Mouse (Mus musculus): ENCODE results near the gene Usp21. TPM values are rescaled to one million over a fixed set of nuclear protein-coding genes. Genes with fewer than 3 reads are reported as not detected.

Gene Usp21
- polyA plus RNA-seq, 1 experiment from 2014 or later = 74.8 TPM

Other genes starting within 250 kb of the Usp21 start
- gene Fcgr3, start 223.1 kb downstream of the Usp21 start, polyA plus RNA-seq (2016; fragmentation: Nextera tagmentation; extraction: Ambion mirVana) = 1.3 and 4.1 TPM in 2 replicates
- 1.6 and 3.7 TPM in 2 replicates for gene Cfap126, start 174.1 kb downstream of the Usp21 start, polyA plus RNA-seq (2016; fragmentation: Nextera tagmentation; extraction: Ambion mirVana)
- 361 and 463 TPM in 2 replicates for gene Sdhc, start 137.4 kb downstream of the Usp21 start, polyA plus RNA-seq (2016; fragmentation: Nextera tagmentation; extraction: Ambion mirVana)
- 0.06 and 0.14 TPM in 2 replicates for gene Mpz, start 137.3 kb downstream of the Usp21 start, polyA plus RNA-seq (2016; fragmentation: Nextera tagmentation; extraction: Ambion mirVana)
- gene Pcp4l1, start 91.7 kb downstream of the Usp21 start, polyA plus RNA-seq (2016; fragmentation: Nextera tagmentation; extraction: Ambion mirVana) = 18.0 and 24.4 TPM in 2 replicates
- gene Nr1i3, start 74.0 kb downstream of the Usp21 start, polyA plus RNA-seq (2016; fragmentation: Nextera tagmentation; extraction: Ambion mirVana) = 0.14 and 0.28 TPM in 2 replicates
- 41.8 and 53.7 TPM in 2 replicates for gene Tomm40l, start 65.5 kb downstream of the Usp21 start, polyA plus RNA-seq (2016; fragmentation: Nextera tagmentation; extraction: Ambion mirVana)
- gene Apoa2, start 62.9 kb downstream of the Usp21 start, polyA plus RNA-seq (2016; fragmentation: Nextera tagmentation; extraction: Ambion mirVana) = 16.2 and 315 TPM in 2 replicates
- 4.9 and 12.1 TPM in 2 replicates for gene Fcer1g, start 53.6 kb downstream of the Usp21 start, polyA plus RNA-seq (2016; fragmentation: Nextera tagmentation; extraction: Ambion mirVana)
- gene Adamts4, start 37.6 kb downstream of the Usp21 start, polyA plus RNA-seq (2016; fragmentation: Nextera tagmentation; extraction: Ambion mirVana) = 2.6 and 2.8 TPM in 2 replicates
- 390 and 470 TPM in 2 replicates for gene Ndufs2, start 36.6 kb downstream of the Usp21 start, polyA plus RNA-seq (2016; fragmentation: Nextera tagmentation; extraction: Ambion mirVana)
- gene B4galt3, start 17.7 kb downstream of the Usp21 start, polyA plus RNA-seq (2016; fragmentation: Nextera tagmentation; extraction: Ambion mirVana) = 53.3 and 62.4 TPM in 2 replicates
- gene Ppox, start 6.8 kb downstream of the Usp21 start, polyA plus RNA-seq (2016; fragmentation: Nextera tagmentation; extraction: Ambion mirVana) = 57.1 and 59.8 TPM in 2 replicates
- gene Ufc1, start 7.0 kb upstream of the Usp21 start, polyA plus RNA-seq (2016; fragmentation: Nextera tagmentation; extraction: Ambion mirVana) = 86.8 and 92.0 TPM in 2 replicates
- 40.8 and 43.8 TPM in 2 replicates for gene Dedd, start 41.2 kb upstream of the Usp21 start, polyA plus RNA-seq (2016; fragmentation: Nextera tagmentation; extraction: Ambion mirVana)
- gene Nit1, start 57.7 kb upstream of the Usp21 start, polyA plus RNA-seq (2016; fragmentation: Nextera tagmentation; extraction: Ambion mirVana) = 37.5 and 39.3 TPM in 2 replicates
- gene Pfdn2, start 57.7 kb upstream of the Usp21 start, polyA plus RNA-seq (2016; fragmentation: Nextera tagmentation; extraction: Ambion mirVana) = 109 and 150 TPM in 2 replicates
- gene Klhdc9, start 72.8 kb upstream of the Usp21 start, polyA plus RNA-seq (2016; fragmentation: Nextera tagmentation; extraction: Ambion mirVana) = 0.87 and 1.3 TPM in 2 replicates
- gene Nectin4, start 82.1 kb upstream of the Usp21 start, polyA plus RNA-seq (2016; fragmentation: Nextera tagmentation; extraction: Ambion mirVana) = 0.38 and 1.3 TPM in 2 replicates
- gene Arhgap30, start 101.0 kb upstream of the Usp21 start, polyA plus RNA-seq (2016; fragmentation: Nextera tagmentation; extraction: Ambion mirVana) = 0.41 and 0.95 TPM in 2 replicates
- gene Usf1, start 123.3 kb upstream of the Usp21 start, polyA plus RNA-seq (2016; fragmentation: Nextera tagmentation; extraction: Ambion mirVana) = 65.2 and 70.9 TPM in 2 replicates
- gene Tstd1, start 130.9 kb upstream of the Usp21 start, polyA plus RNA-seq (2016; fragmentation: Nextera tagmentation; extraction: Ambion mirVana) = 2.6 and 4.0 TPM in 2 replicates
- gene F11r, start 149.5 kb upstream of the Usp21 start, polyA plus RNA-seq (2016; fragmentation: Nextera tagmentation; extraction: Ambion mirVana) = 76.9 and 78.6 TPM in 2 replicates
- 10.7 and 10.8 TPM in 2 replicates for gene Alyref2, start 215.5 kb upstream of the Usp21 start, polyA plus RNA-seq (2016; fragmentation: Nextera tagmentation; extraction: Ambion mirVana)
- not detected in 2 replicates for gene Itln1, start 247.3 kb upstream of the Usp21 start, polyA plus RNA-seq (2016; fragmentation: Nextera tagmentation; extraction: Ambion mirVana)

All from heart, embryonic 10.5 days (tissue).